Mouse (Mus musculus) small intestine, adult 2 months (tissue): ENCODE results near the gene Mb21d2.

ENCODE experiments used
- CTCF ChIP-seq: fragments of 200-500 bp; IDR thresholded peaks from 2 replicates; pipeline ENCODE4 v1.5.1; 2012; ENCODE audit warnings: low read depth, mild to moderate bottlenecking, control low read depth, inconsistent platforms, low read length, moderate library complexity, mixed read lengths; ENCODE audit not compliant: insufficient replicate concordance, insufficient read length; ENCODE audit errors: extremely low read depth
- POLR2A ChIP-seq: fragments of 200-500 bp; IDR thresholded peaks from 2 replicates; pipeline ENCODE4 v1.6.1; 2012; ENCODE audit warnings: low read depth, mild to moderate bottlenecking, control low read depth, inconsistent platforms, low read length, moderate library complexity

- TF ChIP-seq CTCF (no peak), POLR2A (no peak)
Measured at GRCm38 (mm10) chr16:28943254-28943653, 13.8 kb upstream of the Mb21d2 start.
